Mouse (Mus musculus) ES-Bruce4 (cell line): ENCODE data around the gene Tnf.

Source experiments
- CTCF ChIP-seq: IDR thresholded peaks from one replicate; pipeline ENCODE4 v1.8.1; 2011; ENCODE audit warnings: low read depth, low read length
- EP300 ChIP-seq: IDR thresholded peaks from 2 replicates; pipeline ENCODE4 v1.6.1; 2011; ENCODE audit warnings: low read depth, low read length; ENCODE audit not compliant: insufficient read depth
- POLR2A ChIP-seq: IDR thresholded peaks from one replicate; pipeline ENCODE4 v1.8.1; 2011; ENCODE audit warnings: low read length; ENCODE audit not compliant: insufficient read depth

DNA sequence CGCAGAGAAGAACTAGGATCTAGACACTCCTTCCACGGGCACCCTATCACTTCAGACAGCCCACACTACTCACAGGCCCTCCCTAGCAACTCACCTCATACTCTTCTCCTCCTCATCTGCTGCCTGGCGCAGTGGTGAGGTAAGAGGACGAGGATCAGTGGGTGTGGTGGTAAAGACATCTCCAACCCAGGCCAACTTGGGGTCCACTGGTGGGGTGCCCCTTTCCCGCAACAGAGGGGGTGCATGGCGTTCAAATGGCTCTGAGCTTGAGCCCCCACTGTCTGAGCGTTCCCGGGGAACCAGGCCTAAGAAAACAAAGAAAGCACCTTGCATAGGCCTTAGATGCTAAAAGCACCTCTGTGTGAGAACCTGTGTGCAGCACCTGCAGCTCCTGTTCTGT is 44.6 kb downstream of the Tnf start:
- TF ChIP-seq EP300 (no peak), CTCF (no peak), POLR2A (no peak)
